Mouse (Mus musculus): ENCODE results near the gene Mocs3. TPM values are rescaled to one million over a fixed set of nuclear protein-coding genes. Genes with fewer than 3 reads are reported as not detected.

Gene Mocs3
- total RNA-seq, 2 experiments from 2014 or later, result 3.5 to 3.8 TPM

GRCm38 (mm10) chr2:168231471-168231829, 1.0 kb downstream of the Mocs3 start:
- intact Hi-C loops (cut with DNase I), result no loop called here
- no peak for DNase-seq

GRCm38 (mm10) chr2:168233286-168233685, 2.9 kb downstream of the Mocs3 start:
- intact Hi-C loops (cut with DNase I), result no loop called here
- no peak for DNase-seq

- DNase-seq, result no peak
Observed at GRCm38 (mm10) chr2:168238335-168238734, 7.9 kb downstream of the Mocs3 start.

GRCm38 (mm10) chr2:168242841-168243240, 12.4 kb downstream of the Mocs3 start:
- intact Hi-C loops (cut with DNase I), result loop anchor here (10.0 kb wide), 1 partner anchor 392 kb away; no protein-coding TSS in a partner anchor
- DNase-seq, result no peak

More at GRCm38 (mm10) chr2:168238335-168238734, 7.9 kb downstream of the Mocs3 start:
- intact Hi-C loops (cut with DNase I), result no loop called here

- intact Hi-C loops (cut with DNase I), result loop anchor here (10.0 kb wide), 1 partner anchor 392 kb away; no protein-coding TSS in a partner anchor
- no peak for DNase-seq
Observed at GRCm38 (mm10) chr2:168243278-168243677, 12.9 kb downstream of the Mocs3 start.

- DNase-seq, result no peak
- intact Hi-C loops (cut with DNase I), result loop anchor here (10.0 kb wide), 1 partner anchor 389 kb away; no protein-coding TSS in a partner anchor
Observed at GRCm38 (mm10) chr2:168245571-168245970, 15.1 kb downstream of the Mocs3 start.

- DNase-seq, result no peak
Observed at GRCm38 (mm10) chr2:168248167-168248855, 17.9 kb downstream of the Mocs3 start.

GRCm38 (mm10) chr2:168248856-168249245, 18.4 kb downstream of the Mocs3 start:
- intact Hi-C loops (cut with DNase I), result loop anchor here (10.0 kb wide), 1 partner anchor 386 kb away; no protein-coding TSS in a partner anchor
- no peak for DNase-seq

More at GRCm38 (mm10) chr2:168248167-168248855, 17.9 kb downstream of the Mocs3 start:
- intact Hi-C loops (cut with DNase I), result loop anchor here (10.0 kb wide), 1 partner anchor 386 kb away; no protein-coding TSS in a partner anchor

- intact Hi-C loops (cut with DNase I), result loop anchor here (1.0 kb wide), 1 partner anchor 195 kb away; no protein-coding TSS in a partner anchor
- peak; percentile 26 to 66 for DNase-seq
Observed at GRCm38 (mm10) chr2:168250270-168250669, 19.8 kb downstream of the Mocs3 start.

- no peak for DNase-seq
- intact Hi-C loops (cut with DNase I), result no loop called here
Observed at GRCm38 (mm10) chr2:168252639-168253292, 22.3 kb downstream of the Mocs3 start.

- no peak for DNase-seq
- intact Hi-C loops (cut with DNase I), result no loop called here
Observed at GRCm38 (mm10) chr2:168253822-168254221, 23.4 kb downstream of the Mocs3 start.

- intact Hi-C loops (cut with DNase I), result no loop called here
- no peak for DNase-seq
Observed at GRCm38 (mm10) chr2:168256506-168256905, 26.1 kb downstream of the Mocs3 start.

GRCm38 (mm10) chr2:168257188-168257587, 26.8 kb downstream of the Mocs3 start:
- intact Hi-C loops (cut with DNase I), result no loop called here
- no peak for DNase-seq

GRCm38 (mm10) chr2:168259046-168259445, 28.6 kb downstream of the Mocs3 start:
- intact Hi-C loops (cut with DNase I), result no loop called here
- no peak for DNase-seq

- intact Hi-C loops (cut with DNase I), result no loop called here
- no peak for DNase-seq
Observed at GRCm38 (mm10) chr2:168260124-168260523, 29.7 kb downstream of the Mocs3 start.

GRCm38 (mm10) chr2:168260900-168261299, 30.5 kb downstream of the Mocs3 start:
- intact Hi-C loops (cut with DNase I), result no loop called here

GRCm38 (mm10) chr2:168268033-168268432, 37.6 kb downstream of the Mocs3 start:
- intact Hi-C loops (cut with DNase I), result no loop called here
- DNase-seq, result no peak

More at GRCm38 (mm10) chr2:168260900-168261299, 30.5 kb downstream of the Mocs3 start:
- no peak for DNase-seq

GRCm38 (mm10) chr2:168273387-168273786, 43.0 kb downstream of the Mocs3 start:
- no peak for DNase-seq
- intact Hi-C loops (cut with DNase I), result no loop called here

GRCm38 (mm10) chr2:168274374-168274935, 44.0 kb downstream of the Mocs3 start:
- intact Hi-C loops (cut with DNase I), result loop anchor here (2.0 kb wide), 1 partner anchor 170 kb away; no protein-coding TSS in a partner anchor
- peak; percentile 47 to 52 for DNase-seq

GRCm38 (mm10) chr2:168280729-168281581, 50.5 kb downstream of the Mocs3 start:
- intact Hi-C loops (cut with DNase I), result no loop called here
- peak in 1 of 2 experiments; percentile 24 for DNase-seq
